Mouse (Mus musculus) midbrain, embryonic 10.5 days (tissue): ENCODE results near the gene Pmfbp1. TPM values are rescaled to one million over a fixed set of nuclear protein-coding genes. Genes with fewer than 3 reads are reported as not detected.
"Not testable (repeated sequence)": the region's sequence is repeated elsewhere in the genome, so short reads cannot be mapped to it uniquely, and the experiment has no call there.

Experiments
- DNase-seq: peaks from one replicate; pipeline ENCODE4 v3.0.0-alpha.2; 2017; ENCODE audit warnings: low spot score
- H3K27ac ChIP-seq: fragments of 300-500 bp; sonication (generic); replicated peaks from 2 replicates; pipeline ENCODE4 v1.5.1; 2016; ENCODE audit warnings: mild to moderate bottlenecking
- H3K27me3 ChIP-seq: fragments of 300-500 bp; sonication (generic); 2 replicates; pipeline ENCODE4 v1.6.1; 2016; ENCODE audit warnings: low read depth, mild to moderate bottlenecking; ENCODE audit not compliant: poor library complexity, severe bottlenecking
- H3K36me3 ChIP-seq: fragments of 300-500 bp; sonication (generic); 2 replicates; pipeline ENCODE4 v1.6.1; 2016; ENCODE audit warnings: mild to moderate bottlenecking, moderate library complexity
- H3K4me1 ChIP-seq: fragments of 300-500 bp; sonication (generic); 2 replicates; pipeline ENCODE4 v1.6.1; 2016
- H3K4me3 ChIP-seq: fragments of 300-500 bp; sonication (generic); 2 replicates; pipeline ENCODE4 v1.5.1; 2016; ENCODE audit warnings: mild to moderate bottlenecking, moderate library complexity
- H3K9me3 ChIP-seq: fragments of 300-500 bp; sonication (generic); replicated peaks from 2 replicates; pipeline ENCODE4 v1.6.1; 2016; ENCODE audit warnings: mild to moderate bottlenecking
- WGBS: fragments of 180-500 bp; shearing (Covaris S2); methylation state at CpG from one replicate; pipeline ENCODE4 v1.1.7; 2016; 5-methylcytosine and 5-hydroxymethylcytosine counted together
- polyA plus RNA-seq: library from polyadenylated mRNA; unstranded; fragments of >200 nt; fragmentation: Nextera tagmentation; extraction: Ambion mirVana; gene quantifications from 2 replicates; pipeline ENCODE4 v1.2.1, GENCODE M21; 2016

Pmfbp1 gene
- 0.79 and 2.5 TPM in 2 replicates for polyA plus RNA-seq

DNA sequence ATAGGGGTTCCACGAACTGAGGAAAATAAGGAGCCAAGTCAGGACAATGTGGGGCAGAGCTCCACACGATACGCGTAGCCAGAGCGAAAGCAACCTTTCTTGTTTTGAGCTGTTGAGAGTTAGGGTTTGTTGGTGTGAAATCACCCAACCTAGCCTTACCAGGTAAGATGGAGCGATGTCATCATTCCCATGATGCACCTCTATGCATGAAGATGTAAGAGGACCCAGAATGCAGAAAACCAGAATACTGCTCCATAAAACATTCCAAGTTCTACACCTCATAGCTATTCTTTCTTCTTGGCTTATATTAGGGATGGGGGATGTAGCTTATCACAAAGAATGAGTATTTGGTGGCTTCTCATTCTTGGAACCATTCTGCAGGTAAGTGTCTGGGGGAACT lies at the start of gene Pmfbp1:
Gene Pmfbp1 (plus strand): TSS at position 301 of the 400 bp plus-strand sequence.
- H3K4me1 ChIP-seq, result no peaks in the 10 kb centered on the region
- 96% methylated on average over 6 of the region's 6 CpGs for WGBS
- no peaks in the 10 kb centered on the region for H3K36me3 ChIP-seq
- H3K27me3 ChIP-seq, result no peaks in the 10 kb centered on the region
- no peaks in the 10 kb centered on the region for H3K9me3 ChIP-seq
- H3K4me3 ChIP-seq, result no peak within 1 kb of the TSS
- H3K27ac ChIP-seq, result no peak within 1 kb of the TSS
- DNase-seq, result no peak

DNA sequence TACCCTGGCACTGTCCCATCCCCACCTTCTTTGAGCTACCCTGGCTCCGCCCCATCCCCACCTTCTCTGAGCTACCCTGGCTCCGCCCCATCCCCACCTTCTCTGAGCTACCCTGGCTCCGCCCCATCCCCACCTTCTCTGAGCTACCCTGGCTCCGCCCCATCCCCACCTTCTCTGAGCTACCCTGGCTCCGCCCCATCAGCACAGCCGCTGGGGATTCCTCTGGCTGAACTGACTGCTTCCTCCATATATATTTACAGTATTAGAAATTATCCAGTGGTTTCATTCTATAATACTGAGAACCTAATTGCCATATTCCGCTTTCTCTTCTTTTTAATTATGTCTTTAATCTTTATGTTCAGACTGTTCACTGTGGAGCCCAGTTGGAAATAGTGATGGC lies 46.9 kb upstream of the Pmfbp1 start:
- H3K4me3 ChIP-seq, H3K27me3 ChIP-seq, H3K27ac ChIP-seq, H3K4me1 ChIP-seq, H3K36me3 ChIP-seq, DNase-seq, H3K9me3 ChIP-seq: not testable (repeated sequence)
- 30% methylated on average over 7 of the region's 7 CpGs for WGBS

DNA sequence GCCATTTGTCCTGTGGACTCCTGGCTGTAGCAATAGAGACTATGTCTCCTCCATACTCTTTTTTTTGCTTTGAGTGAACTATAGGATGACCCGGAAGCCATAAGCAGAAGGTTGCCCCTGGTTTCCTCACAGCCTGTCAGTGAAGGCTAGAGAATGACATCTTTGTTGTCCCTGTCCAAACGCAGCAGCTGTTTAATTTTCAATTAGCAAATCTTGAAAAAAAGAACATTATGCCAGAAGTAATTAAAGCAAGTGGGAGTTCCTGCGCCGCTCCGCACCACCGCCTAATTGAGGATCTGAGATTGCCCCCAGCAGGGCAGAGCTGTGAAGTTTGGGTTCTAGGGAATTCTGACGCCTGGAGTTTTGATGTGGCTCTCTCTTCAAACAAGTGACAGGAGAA lies 42.8 kb upstream of the Pmfbp1 start:
- no peaks in the 10 kb centered on the region for H3K4me1 ChIP-seq
- 72% methylated on average over 7 of the region's 7 CpGs for WGBS

DNA sequence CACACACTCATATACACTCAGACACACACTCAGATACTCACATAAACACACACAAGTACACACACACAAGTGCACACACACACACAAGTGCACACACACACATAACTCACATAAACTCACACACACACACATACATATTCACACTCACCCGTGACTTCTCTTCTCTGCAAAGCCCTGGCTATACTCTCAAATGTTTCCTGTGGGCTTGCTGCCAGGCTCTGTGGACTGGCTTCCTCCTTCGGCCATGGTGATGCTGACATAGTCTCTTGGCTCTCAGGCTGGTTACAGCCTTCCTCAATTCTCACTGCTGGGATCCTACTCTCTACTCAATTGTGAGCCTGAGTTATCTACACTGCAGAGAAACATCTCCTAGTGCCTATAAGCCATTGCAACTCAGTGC lies 38.7 kb upstream of the Pmfbp1 start:
- WGBS, result 96% methylated on average over 2 of the region's 2 CpGs
- H3K27me3 ChIP-seq, result no peaks in the 10 kb centered on the region
- H3K4me3 ChIP-seq, result no peak overlapping the region
- peaks cover 3% of the 10 kb centered on the region; the same call in 1 of the 2 replicates for H3K4me1 ChIP-seq
- no peak overlapping the region for H3K27ac ChIP-seq
- no peak for DNase-seq
- H3K36me3 ChIP-seq, result no peaks in the 10 kb centered on the region
- no peaks in the 10 kb centered on the region for H3K9me3 ChIP-seq

More for the DNA sequence above, 42.8 kb upstream of the Pmfbp1 start:
- Histone ChIP-seq H3K36me3 (no peaks in the 10 kb centered on the region), H3K4me3 (no peak overlapping the region), H3K9me3 (no peaks in the 10 kb centered on the region), H3K27ac (no peak overlapping the region), H3K27me3 (no peaks in the 10 kb centered on the region)
- DNase-seq, result no peak

DNA sequence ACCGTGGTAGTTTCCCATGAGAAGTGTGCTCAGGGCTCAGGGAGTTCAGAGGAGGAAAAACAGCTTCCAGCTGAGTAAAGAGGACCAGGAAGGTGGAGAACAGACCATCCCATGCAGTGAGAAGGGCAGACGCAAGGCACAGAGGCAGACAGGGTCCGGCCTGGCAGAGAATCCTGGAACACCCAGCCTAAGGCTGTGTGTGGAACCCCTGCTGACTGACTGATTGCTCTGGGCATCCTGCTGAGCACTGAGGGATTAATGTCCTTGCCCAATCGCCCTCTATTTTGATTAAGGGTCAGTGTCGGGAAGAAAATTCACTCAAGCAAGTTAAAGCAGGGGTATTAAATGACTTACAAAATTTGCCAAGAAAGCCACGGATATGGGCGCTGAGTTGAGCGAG lies 36.4 kb upstream of the Pmfbp1 start:
- no peaks in the 10 kb centered on the region for H3K27me3 ChIP-seq
- H3K36me3 ChIP-seq, result no peaks in the 10 kb centered on the region
- H3K4me1 ChIP-seq, result peaks cover 3% of the 10 kb centered on the region; the same call in 1 of the 2 replicates
- H3K9me3 ChIP-seq, result no peaks in the 10 kb centered on the region
- no peak for DNase-seq
- H3K27ac ChIP-seq, result no peak overlapping the region
- no peak overlapping the region for H3K4me3 ChIP-seq
- WGBS, result 49% methylated on average over 8 of the region's 8 CpGs

DNA sequence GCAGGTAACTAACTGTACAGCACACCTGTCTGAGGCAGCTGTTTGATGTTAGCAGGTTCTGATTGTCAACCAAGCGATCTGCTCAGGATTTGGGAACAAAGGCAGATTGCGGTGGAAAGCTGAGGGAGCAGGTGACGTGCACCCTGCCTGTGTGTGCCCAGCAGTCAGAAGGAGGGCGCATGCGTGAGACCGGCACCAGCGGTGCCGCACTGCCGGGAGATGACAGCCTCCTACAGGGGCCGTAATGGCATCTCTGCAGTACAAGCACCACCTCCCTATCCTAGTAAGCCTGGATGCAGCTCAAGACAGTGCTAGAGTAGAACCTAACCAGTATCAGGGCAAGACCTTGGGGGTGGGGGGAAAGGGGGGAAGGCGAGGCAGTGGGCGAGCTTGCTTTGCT lies 35.2 kb upstream of the Pmfbp1 start:
- no peak overlapping the region for H3K27ac ChIP-seq
- H3K4me3 ChIP-seq, result no peak overlapping the region
- no peak for DNase-seq
- no peaks in the 10 kb centered on the region for H3K9me3 ChIP-seq
- H3K36me3 ChIP-seq, result no peaks in the 10 kb centered on the region
- H3K27me3 ChIP-seq, result no peaks in the 10 kb centered on the region
- peaks cover 11% of the 10 kb centered on the region for H3K4me1 ChIP-seq
- WGBS, result 79% methylated on average over 12 of the region's 12 CpGs

DNA sequence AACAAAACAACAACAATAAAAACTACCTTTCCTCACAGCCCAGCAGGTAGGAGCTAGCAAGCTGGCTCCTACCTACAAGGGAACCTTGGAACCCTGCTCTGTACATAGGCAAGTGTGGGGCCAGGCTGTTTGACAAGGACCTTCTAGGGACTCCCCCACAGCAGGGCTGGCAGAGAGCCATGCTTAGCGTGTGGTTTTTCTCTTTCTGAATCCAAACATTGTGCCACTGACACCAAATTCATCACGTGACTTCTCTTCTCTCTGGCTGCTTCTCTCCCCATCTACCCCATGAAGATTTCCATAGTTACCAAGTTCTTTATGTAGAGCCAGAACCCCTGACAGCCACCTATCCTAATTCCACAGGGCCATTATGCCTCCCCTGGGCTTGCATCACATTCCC lies 30.8 kb upstream of the Pmfbp1 start:
- Histone ChIP-seq H3K9me3 (no peaks in the 10 kb centered on the region), H3K27ac (no peak overlapping the region), H3K4me1 (peaks cover 38% of the 10 kb centered on the region), H3K27me3 (peaks cover 6% of the 10 kb centered on the region; the same call in 1 of the 2 replicates), H3K4me3 (no peak overlapping the region), H3K36me3 (no peaks in the 10 kb centered on the region)
- 92% methylated on average over 2 of the region's 2 CpGs for WGBS
- DNase-seq, result no peak

DNA sequence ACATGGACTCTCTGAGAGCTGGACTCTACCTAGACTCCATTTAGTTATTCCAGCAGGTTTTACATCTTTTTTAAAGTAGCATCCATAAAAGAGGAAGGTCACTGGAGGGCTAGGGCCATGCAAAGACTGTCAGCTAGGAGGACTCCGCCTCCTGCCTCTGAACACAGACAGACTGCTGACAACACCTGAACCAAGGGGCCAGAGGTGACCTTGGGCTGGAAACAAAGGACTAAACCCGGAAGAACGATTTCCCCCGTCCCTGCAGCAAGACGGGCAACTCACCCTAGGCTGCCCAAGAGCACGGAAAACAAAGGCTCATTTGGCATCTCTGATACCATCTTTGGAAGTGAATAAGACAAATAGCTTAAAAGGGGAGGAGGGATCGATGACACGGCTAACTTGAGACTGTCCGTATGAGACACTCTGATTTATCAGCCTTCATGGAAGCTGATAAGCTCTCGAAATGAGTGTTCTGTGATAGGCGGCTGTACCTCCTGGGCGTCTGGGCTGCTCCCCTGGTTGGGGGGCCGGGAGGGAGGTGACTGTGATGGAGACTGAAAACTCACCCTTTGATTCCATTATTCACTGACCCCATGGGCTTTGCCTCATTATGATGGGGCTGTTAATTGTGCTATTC lies 30.0 kb upstream of the Pmfbp1 start:
- peaks cover 45% of the 10 kb centered on the region for H3K4me1 ChIP-seq
- WGBS, result 48% methylated on average over 13 of the region's 13 CpGs
- no peak for DNase-seq
- no peaks in the 10 kb centered on the region for H3K36me3 ChIP-seq
- H3K9me3 ChIP-seq, result no peaks in the 10 kb centered on the region
- H3K27ac ChIP-seq, result peak overlapping the region; percentile 71
- no peak overlapping the region for H3K4me3 ChIP-seq
- H3K27me3 ChIP-seq, result peaks cover 6% of the 10 kb centered on the region; the same call in 1 of the 2 replicates

DNA sequence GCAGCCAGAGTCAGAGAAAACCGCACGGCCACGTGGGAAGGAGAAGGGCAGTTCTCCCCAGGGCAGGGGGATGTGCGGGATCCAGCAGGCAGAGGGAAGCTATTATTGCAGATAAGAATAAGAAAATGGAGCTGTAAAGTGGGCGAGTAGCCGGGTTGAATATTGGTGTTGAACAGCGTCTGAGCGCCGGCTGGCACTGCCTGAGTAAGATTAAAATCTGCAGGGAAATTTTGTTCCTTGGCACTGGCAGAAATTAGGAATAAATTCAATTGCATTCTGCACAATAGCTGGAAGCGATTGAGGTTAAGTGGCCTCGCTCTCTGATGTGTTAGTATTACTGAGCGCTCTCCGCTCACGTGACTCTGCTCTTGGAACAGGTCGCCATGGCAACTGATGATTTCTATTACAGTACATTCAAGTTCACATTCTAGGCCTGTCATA lies 29.4 kb upstream of the Pmfbp1 start:
- Histone ChIP-seq H3K27ac (peak overlapping the region; percentile 71; the same call in 1 of the 2 replicates), H3K4me1 (peaks cover 52% of the 10 kb centered on the region), H3K27me3 (peaks cover 6% of the 10 kb centered on the region; the same call in 1 of the 2 replicates), H3K36me3 (no peaks in the 10 kb centered on the region), H3K4me3 (peak overlapping the region; percentile 2; the same call in 1 of the 2 replicates), H3K9me3 (no peaks in the 10 kb centered on the region)
- DNase-seq, result no peak
- 60% methylated on average over 15 of the region's 15 CpGs for WGBS

DNA sequence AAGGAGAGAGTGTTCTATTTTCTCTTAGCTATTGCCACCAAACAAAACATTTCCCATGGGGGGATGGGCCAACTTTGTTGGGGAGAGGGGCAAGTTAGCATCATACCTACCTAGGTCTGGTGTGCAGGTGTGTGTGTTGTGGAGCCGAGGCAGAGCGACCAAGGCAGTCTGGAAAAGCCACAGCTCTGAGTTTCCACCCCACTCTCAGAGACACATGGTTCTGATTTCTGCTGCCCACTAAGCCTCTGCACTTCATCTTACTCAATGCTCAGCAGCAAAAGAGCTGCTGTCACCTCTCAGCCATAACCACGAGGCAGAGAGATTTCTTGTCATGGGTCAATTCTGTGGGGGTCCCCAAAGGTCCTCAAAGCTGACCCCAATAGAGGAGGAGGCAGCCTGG lies 28.8 kb upstream of the Pmfbp1 start:
- WGBS, result 72% methylated on average over 3 of the region's 3 CpGs
- peaks cover 6% of the 10 kb centered on the region; the same call in 1 of the 2 replicates for H3K27me3 ChIP-seq
- H3K9me3 ChIP-seq, result no peaks in the 10 kb centered on the region
- no peaks in the 10 kb centered on the region for H3K36me3 ChIP-seq
- no peak overlapping the region for H3K4me3 ChIP-seq
- peaks cover 56% of the 10 kb centered on the region for H3K4me1 ChIP-seq
- DNase-seq, result no peak
- H3K27ac ChIP-seq, result 0 out of 2 replicates have a peak overlapping the region, but pooled peaks have one; percentile 33

DNA sequence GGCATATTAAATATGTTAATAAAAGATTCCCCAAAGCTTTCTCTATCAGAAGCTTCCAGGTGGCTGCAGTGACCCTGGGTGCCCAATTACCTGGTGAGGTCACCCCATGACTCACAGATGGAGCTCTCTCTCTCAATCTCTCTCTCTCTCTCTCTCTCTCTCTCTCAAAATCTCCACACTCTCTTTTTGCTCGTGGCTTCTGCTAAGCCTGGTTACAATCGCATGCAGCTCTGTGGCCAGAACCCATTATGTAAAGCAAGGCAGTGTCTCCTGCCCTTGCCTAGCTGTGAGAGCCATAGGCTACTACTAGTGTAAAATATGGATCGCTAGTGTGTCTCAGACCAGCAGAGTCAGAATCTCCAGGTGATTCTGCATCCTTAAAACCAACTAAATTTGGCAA lies 28.1 kb upstream of the Pmfbp1 start:
- no peaks in the 10 kb centered on the region for H3K9me3 ChIP-seq
- H3K27me3 ChIP-seq, result peaks cover 6% of the 10 kb centered on the region; the same call in 1 of the 2 replicates
- H3K4me3 ChIP-seq, result no peak overlapping the region
- H3K27ac ChIP-seq, result no peak overlapping the region
- peaks cover 56% of the 10 kb centered on the region for H3K4me1 ChIP-seq
- no peaks in the 10 kb centered on the region for H3K36me3 ChIP-seq
- DNase-seq, result no peak
- WGBS, result 72% methylated on average over 3 of the region's 3 CpGs

DNA sequence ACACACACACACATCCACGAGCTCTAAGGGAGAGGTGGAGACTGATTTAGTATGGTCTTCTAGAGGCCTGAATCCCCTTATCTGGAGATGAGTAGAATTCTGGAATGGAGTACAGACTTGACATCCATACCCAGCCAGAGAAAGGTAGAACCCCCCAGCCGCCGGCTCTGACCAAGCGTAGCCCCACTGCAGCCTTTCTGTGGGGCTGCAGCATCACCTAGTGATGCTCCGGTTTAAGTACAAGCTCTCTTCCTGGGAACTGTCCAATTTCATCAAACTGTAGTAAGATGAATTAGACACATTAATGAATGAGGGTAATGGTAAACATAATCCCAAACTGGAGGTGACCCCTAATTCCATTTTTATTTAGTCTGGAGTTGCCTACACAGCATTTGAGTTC lies 26.3 kb upstream of the Pmfbp1 start:
- no peak overlapping the region for H3K4me3 ChIP-seq
- peaks cover 56% of the 10 kb centered on the region for H3K4me1 ChIP-seq
- DNase-seq, result no peak
- H3K27me3 ChIP-seq, result peaks cover 6% of the 10 kb centered on the region; the same call in 1 of the 2 replicates
- no peaks in the 10 kb centered on the region for H3K36me3 ChIP-seq
- H3K27ac ChIP-seq, result no peak overlapping the region
- H3K9me3 ChIP-seq, result no peaks in the 10 kb centered on the region
- 48% methylated on average over 5 of the region's 5 CpGs for WGBS

DNA sequence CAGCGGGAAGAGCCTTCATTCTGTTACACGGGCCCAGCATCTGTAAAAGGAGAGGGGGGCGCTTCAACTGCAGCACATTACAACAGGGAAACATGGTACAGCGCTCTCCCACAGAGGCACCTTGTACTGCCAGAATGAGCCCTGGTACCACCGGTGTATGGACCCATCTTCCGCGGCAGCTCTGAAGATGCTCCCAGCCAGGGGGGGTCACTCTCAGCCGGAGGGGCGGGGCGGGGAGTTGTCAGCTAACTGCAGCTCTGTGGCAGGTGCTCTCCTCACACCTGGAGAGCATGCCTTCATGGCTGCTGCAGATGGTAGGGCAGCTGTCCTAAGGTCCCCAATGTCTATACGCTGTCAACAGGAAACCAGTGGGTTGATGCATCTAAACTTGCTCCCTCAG lies 25.7 kb upstream of the Pmfbp1 start:
- H3K27ac ChIP-seq, result no peak overlapping the region
- peaks cover 6% of the 10 kb centered on the region; the same call in 1 of the 2 replicates for H3K27me3 ChIP-seq
- H3K36me3 ChIP-seq, result no peaks in the 10 kb centered on the region
- H3K4me1 ChIP-seq, result peaks cover 54% of the 10 kb centered on the region
- WGBS, result 84% methylated on average over 11 of the region's 11 CpGs
- H3K4me3 ChIP-seq, result no peak overlapping the region
- H3K9me3 ChIP-seq, result no peaks in the 10 kb centered on the region
- no peak for DNase-seq
